Mouse (Mus musculus) erythroblast, embryonic 14.5 days (primary cell): ENCODE data around the gene Papln. TPM values are rescaled to one million over a fixed set of nuclear protein-coding genes. Genes with fewer than 3 reads are reported as not detected.
A peak's percentile ranks its signal among the peaks of the same experiment; 100 is the strongest.

Experiments used
- H3K27me3 ChIP-seq: 2 replicates; pipeline ENCODE4 v1.6.1; 2012; ENCODE audit warnings: inconsistent platforms; ENCODE audit not compliant: control insufficient read depth
- H3K36me3 ChIP-seq: 2 replicates; pipeline ENCODE4 v1.6.1; 2012; ENCODE audit warnings: mild to moderate bottlenecking, inconsistent platforms; ENCODE audit not compliant: control insufficient read depth
- H3K4me1 ChIP-seq: 2 replicates; pipeline ENCODE4 v1.6.1; 2012; ENCODE audit warnings: inconsistent platforms; ENCODE audit not compliant: control insufficient read depth
- H3K4me3 ChIP-seq: replicated peaks from 2 replicates; pipeline ENCODE3; 2012; ENCODE audit warnings: moderate library complexity, mild to moderate bottlenecking, inconsistent platforms
- H3K9me3 ChIP-seq: 2 replicates; pipeline ENCODE4 v1.6.1; 2012; ENCODE audit warnings: low read length, inconsistent platforms, mixed read lengths; ENCODE audit not compliant: control insufficient read depth
- GATA1 ChIP-seq: IDR thresholded peaks from 2 replicates; pipeline ENCODE4 v1.6.1; 2012; ENCODE audit warnings: low read length, inconsistent platforms, mixed read lengths
- TAL1 ChIP-seq: IDR thresholded peaks from 3 replicates; pipeline ENCODE4 v1.6.1; 2012; ENCODE audit warnings: low read length, inconsistent platforms, mixed read lengths
- polyA plus RNA-seq: library from polyadenylated mRNA; stranded (reverse); fragments of >175 nt; gene quantifications from 2 replicates; pipeline ENCODE4 v1.2.3, GENCODE M21; 2012

Papln gene
- polyA plus RNA-seq, 1 experiment: not detected

DNA sequence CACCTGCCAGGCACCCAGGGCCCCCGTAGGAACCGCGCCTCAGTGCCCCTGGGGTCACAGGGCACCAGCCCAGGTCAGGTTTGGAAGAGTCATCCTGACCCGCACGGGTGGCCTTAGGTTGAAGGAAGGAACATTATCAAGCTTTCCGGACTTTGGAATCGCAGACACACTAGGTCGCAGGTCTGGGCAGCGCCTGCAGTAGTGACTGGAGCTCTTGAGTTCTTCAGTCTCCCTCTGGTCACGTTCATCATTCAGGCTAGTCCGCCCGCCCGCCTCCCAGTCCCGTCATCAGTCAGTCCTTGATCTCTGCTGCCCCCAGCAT, 571 bp downstream of the Papln start:
- peak overlapping the region; percentile 24 for H3K4me3 ChIP-seq
- no peak for TF ChIP-seq TAL1
- TF ChIP-seq GATA1: no peak
- peaks cover 3% of the 10 kb centered on the region for H3K4me1 ChIP-seq
- H3K27me3 ChIP-seq: peaks cover 49% of the 10 kb centered on the region
- no peaks in the 10 kb centered on the region for H3K9me3 ChIP-seq
- no peaks in the 10 kb centered on the region for H3K36me3 ChIP-seq

DNA sequence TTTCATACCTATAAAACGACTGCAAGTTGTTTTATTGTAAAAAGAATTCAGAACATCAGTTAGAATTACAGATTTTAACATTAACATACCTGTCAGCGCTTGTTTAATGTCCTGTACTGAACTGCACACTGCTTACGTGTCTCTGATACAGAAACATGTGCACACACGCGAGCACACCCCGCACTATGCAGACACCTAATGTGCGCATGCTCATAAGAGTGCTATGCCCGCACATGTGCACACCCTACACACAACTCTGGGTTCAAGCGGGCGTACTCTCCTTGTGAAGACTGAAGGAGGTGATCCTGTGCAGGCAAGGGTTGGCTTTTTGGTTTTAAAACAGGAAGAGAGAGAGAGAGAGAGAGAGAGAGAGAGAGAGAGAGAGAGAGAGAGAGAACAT, 1.1 kb downstream of the Papln start:
- Histone ChIP-seq H3K9me3 (no peaks in the 10 kb centered on the region), H3K36me3 (no peaks in the 10 kb centered on the region), H3K27me3 (peaks cover 50% of the 10 kb centered on the region), H3K4me1 (peaks cover 3% of the 10 kb centered on the region), H3K4me3 (no peak overlapping the region)
- TF ChIP-seq GATA1 (no peak), TAL1 (no peak)

DNA sequence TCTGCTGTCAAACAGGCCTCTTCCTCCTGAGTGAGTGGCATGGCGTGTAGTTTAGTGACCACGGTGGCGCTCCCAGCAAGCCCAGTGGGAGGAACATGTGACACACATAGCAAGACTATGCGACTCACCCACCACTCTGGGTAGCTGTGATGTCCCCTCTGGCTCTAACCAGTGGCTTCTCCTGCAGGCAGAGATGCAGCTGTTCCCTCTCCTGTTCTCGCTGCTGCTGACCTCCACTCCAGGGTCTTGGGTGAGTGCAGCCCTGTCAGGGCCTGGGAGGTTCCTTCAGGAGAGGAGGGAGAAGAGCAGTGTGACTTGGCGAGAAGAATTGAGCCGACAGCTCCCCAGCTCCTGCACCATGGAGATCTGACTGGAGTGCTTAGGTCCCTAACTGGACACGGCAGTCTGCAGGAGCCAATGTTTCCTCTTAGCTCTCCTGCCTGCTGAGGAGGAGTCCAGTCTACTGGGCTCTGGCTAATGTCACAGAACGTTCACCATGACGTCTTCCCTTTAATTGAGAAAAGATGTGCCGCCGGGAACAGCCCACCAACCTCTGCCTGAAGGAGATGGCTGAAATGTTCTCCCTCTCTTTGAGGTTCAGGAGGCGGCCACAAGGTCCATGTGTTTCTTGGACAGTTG, 2.6 kb downstream of the Papln start:
- peaks cover 51% of the 10 kb centered on the region for H3K27me3 ChIP-seq
- no peak for TF ChIP-seq GATA1
- no peak for TF ChIP-seq TAL1

DNA sequence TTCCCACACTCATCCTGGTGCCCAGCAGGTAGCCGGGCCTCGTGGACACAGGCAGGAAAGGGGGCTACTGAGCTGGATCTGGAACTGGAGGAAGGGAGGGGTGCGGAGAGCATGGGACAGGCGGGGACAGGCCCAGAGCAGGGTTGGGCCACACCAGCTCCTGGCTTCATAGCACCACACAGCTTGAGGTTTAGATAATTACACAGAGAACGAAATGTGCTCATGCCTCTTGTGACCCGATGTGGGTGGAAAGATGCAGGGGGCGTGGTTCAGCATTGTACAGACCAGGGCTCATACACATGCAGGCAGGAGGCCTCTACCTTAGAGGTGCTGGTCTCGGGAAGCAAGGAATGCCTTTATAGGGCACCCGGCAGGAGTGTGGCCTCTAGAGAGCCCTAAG, 4.4 kb downstream of the Papln start:
- TF ChIP-seq GATA1: no peak
- no peak for TF ChIP-seq TAL1
- Histone ChIP-seq H3K9me3 (no peaks in the 10 kb centered on the region), H3K4me1 (peaks cover 3% of the 10 kb centered on the region), H3K36me3 (no peaks in the 10 kb centered on the region), H3K4me3 (no peak overlapping the region), H3K27me3 (peaks cover 43% of the 10 kb centered on the region)

More for the DNA sequence above, 2.6 kb downstream of the Papln start:
- H3K4me1 ChIP-seq: peaks cover 3% of the 10 kb centered on the region
- no peaks in the 10 kb centered on the region for H3K36me3 ChIP-seq
- no peaks in the 10 kb centered on the region for H3K9me3 ChIP-seq
- H3K4me3 ChIP-seq: no peak overlapping the region

- Histone ChIP-seq H3K27me3 (peaks cover 37% of the 10 kb centered on the region), H3K36me3 (no peaks in the 10 kb centered on the region; the same call in 1 of the 2 replicates), H3K9me3 (no peaks in the 10 kb centered on the region), H3K4me1 (peaks cover 3% of the 10 kb centered on the region), H3K4me3 (no peak overlapping the region)
- no peak for TF ChIP-seq TAL1
- TF ChIP-seq GATA1: no peak
These were observed 4.9 kb downstream of the Papln start for GRCm38 (mm10) chr12:83768235-83768899.

- no peaks in the 10 kb centered on the region for H3K9me3 ChIP-seq
- TF ChIP-seq GATA1 (no peak), TAL1 (no peak)
- no peak overlapping the region for H3K4me3 ChIP-seq
- H3K4me1 ChIP-seq: no peaks in the 10 kb centered on the region
- no peaks in the 10 kb centered on the region; the same call in 1 of the 2 replicates for H3K36me3 ChIP-seq
- peaks cover 19% of the 10 kb centered on the region for H3K27me3 ChIP-seq
These were observed 7.2 kb downstream of the Papln start for GRCm38 (mm10) chr12:83770418-83771256.

GRCm38 (mm10) chr12:83775621-83776020, 12.2 kb downstream of the Papln start:
- H3K27me3 ChIP-seq: peaks cover 7% of the 10 kb centered on the region
- no peak overlapping the region for H3K4me3 ChIP-seq
- no peaks in the 10 kb centered on the region for H3K9me3 ChIP-seq
- H3K36me3 ChIP-seq: no peaks in the 10 kb centered on the region; the same call in 1 of the 2 replicates
- TF ChIP-seq TAL1 (no peak), GATA1 (no peak)
- no peaks in the 10 kb centered on the region for H3K4me1 ChIP-seq

GRCm38 (mm10) chr12:83776766-83777165, 13.3 kb downstream of the Papln start:
- Histone ChIP-seq H3K27me3 (peaks cover 3% of the 10 kb centered on the region), H3K9me3 (no peaks in the 10 kb centered on the region), H3K36me3 (no peaks in the 10 kb centered on the region; the same call in 1 of the 2 replicates), H3K4me1 (no peaks in the 10 kb centered on the region), H3K4me3 (no peak overlapping the region)
- TF ChIP-seq TAL1 (no peak), GATA1 (no peak)

- H3K9me3 ChIP-seq: no peaks in the 10 kb centered on the region
- H3K4me1 ChIP-seq: no peaks in the 10 kb centered on the region
- H3K27me3 ChIP-seq: no peaks in the 10 kb centered on the region
- H3K36me3 ChIP-seq: no peaks in the 10 kb centered on the region; the same call in 1 of the 2 replicates
- no peak for TF ChIP-seq GATA1
- no peak for TF ChIP-seq TAL1
- no peak overlapping the region for H3K4me3 ChIP-seq
These were observed 16.7 kb downstream of the Papln start for GRCm38 (mm10) chr12:83780181-83780580.
